Mouse (Mus musculus): Measurements from ENCODE around the gene Dars.

DNA sequence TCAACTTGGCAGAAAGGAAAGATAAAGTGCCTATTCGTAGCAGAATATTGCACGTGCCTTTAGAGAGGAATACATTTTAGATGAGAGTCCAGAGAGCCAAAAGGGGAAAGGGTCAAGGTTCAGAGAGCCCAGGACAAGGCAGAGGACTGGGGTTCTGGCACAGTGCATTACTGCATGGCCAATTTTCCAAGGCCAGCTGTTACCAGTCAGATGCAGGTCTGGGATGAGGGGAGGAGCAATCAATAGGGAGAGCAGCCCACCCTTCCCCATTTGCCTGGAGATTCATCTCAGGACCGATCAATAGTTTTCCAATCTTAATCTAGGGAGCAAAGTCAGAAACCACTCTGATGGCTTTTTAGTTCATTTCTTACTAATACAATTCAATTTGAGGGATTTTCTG is 35.0 kb upstream of the Dars start:
- TF ChIP-seq CTCF (IDR thresholded peaks at IDR 0.05; ENCODE audit: extremely low read depth, insufficient read depth, low read length), result no peak
- TF ChIP-seq POLR2A (IDR thresholded peaks at IDR 0.05; ENCODE audit: extremely low read depth, insufficient read depth, low read length), result no peak

Measured in cortical plate, adult 2 months (tissue).